Mouse (Mus musculus) bone marrow macrophage, adult 2 months (primary cell): ENCODE data around the gene Asic2.

ENCODE experiments used
- CTCF ChIP-seq: IDR thresholded peaks from 2 replicates; pipeline ENCODE4 v1.5.1; 2012; ENCODE audit warnings: low read depth, mild to moderate bottlenecking, low read length, moderate library complexity
- POLR2A ChIP-seq: IDR thresholded peaks from 2 replicates; pipeline ENCODE4 v1.6.1; 2012; ENCODE audit warnings: mild to moderate bottlenecking, low read depth, low read length, borderline replicate concordance

DNA sequence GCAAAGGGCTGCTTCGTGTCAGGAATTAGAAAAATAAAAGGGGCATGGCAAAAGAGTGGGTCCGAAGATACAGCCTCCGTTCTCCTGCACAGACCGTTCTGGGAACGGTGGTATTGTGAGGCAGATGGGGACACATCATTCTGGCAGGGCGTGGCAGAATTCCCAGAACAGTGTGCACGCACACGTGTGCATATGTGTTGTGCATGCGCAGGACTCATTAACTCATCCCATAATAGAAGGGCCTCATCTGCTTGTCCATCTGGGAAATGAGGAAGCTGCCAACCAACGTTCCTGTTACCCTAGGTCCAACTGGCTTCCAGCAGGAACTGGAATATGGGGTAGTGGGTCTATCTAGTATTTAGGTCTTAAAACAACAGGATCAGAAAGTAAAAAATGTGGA, 455.8 kb downstream of the Asic2 start:
- TF ChIP-seq CTCF (no peak), POLR2A (no peak)
